In the genomic region with DNA sequence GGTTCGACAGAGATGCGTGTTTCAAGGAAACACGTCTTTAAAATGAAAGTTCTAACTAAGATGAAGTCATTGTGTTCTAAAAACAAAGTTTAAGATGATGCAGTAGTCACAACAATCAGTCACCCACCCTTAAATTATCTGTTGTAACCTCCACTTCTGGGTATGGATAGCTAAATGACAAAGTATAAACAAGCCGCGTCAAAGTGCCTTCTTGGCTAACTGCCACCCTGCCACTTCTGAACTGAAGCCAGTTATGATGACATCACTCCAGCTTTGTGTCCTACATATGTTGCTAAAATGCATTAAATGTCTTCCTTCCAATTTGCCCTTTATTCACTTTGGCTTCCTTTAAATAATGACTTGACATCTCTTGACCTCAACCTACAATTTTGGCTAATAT, we compare ENCODE assay signal across 17 mouse cellular contexts.
DNase-seq lines count a peak whose midpoint lies in the region; ATAC-seq and TF ChIP-seq lines count a peak whose summit lies in the region.
"Had no signal": no experiment of that assay in that cellular context is flagged by ENCODE, and none has a peak within 500 bp of the region (broad histone marks: within the 10 kb centered on the region; RNA-seq: fewer than 3 reads in every experiment).

No protein-coding gene starts in this region.

- H3K4me2 ChIP-seq in heart, postnatal 0 days (ENCODE audit: low read depth, low read length): peak overlapping the region; percentile 11
- no peak overlapping the region for H3K4me2 ChIP-seq in neural tube, embryonic 15.5 days
- H3K4me2 ChIP-seq: embryonic facial prominence, embryonic 15.5 days; limb, embryonic 15.5 days; neural tube, embryonic 12.5 days had no signal

- TF ChIP-seq CTCF in heart, postnatal 0 days (IDR thresholded peaks at IDR 0.05; ENCODE audit: low read depth): no peak

- TF ChIP-seq EP300 in heart, postnatal 0 days (IDR thresholded peaks at IDR 0.05; ENCODE audit: low read depth): no peak

- H3K9me3 ChIP-seq in heart, postnatal 0 days (replicated peaks; ENCODE audit: control insufficient read depth, low read length): no peaks in the 10 kb centered on the region
- H3K9me3 ChIP-seq in neural tube, embryonic 15.5 days (replicated peaks): no peaks in the 10 kb centered on the region
- H3K9me3 ChIP-seq: embryonic facial prominence, embryonic 15.5 days; forebrain, embryonic 10.5 days; limb, embryonic 15.5 days; neural tube, embryonic 12.5 days had no signal

- peak; percentile 19 to 36 for DNase-seq in cerebellum, postnatal 10 days
- no peak for DNase-seq in cerebellum, adult 18-20 months
- peak; percentile 9 for DNase-seq in heart, postnatal 0 days (ENCODE audit: low spot score)
- DNase-seq in heart, adult 9 months (ENCODE audit: low spot score in 2 of 2): no peak
- peak; percentile 49 for DNase-seq in lung, postnatal 10 days
- no peak for DNase-seq in lung, adult 18-20 months
- DNase-seq in adrenal gland, postnatal 25 days: peak; percentile 21
- DNase-seq: gastrocnemius, postnatal 10 days; heart, adult 2 months; kidney, adult 9 months; kidney, postnatal 4 days had no signal

- H3K4me1 ChIP-seq in heart, postnatal 0 days (ENCODE audit: control insufficient read depth, insufficient read depth): peaks cover 9% of the 10 kb centered on the region; the same call in 1 of the 2 replicates
- no peaks in the 10 kb centered on the region for H3K4me1 ChIP-seq in neural tube, embryonic 15.5 days
- H3K4me1 ChIP-seq: embryonic facial prominence, embryonic 15.5 days; forebrain, embryonic 10.5 days; limb, embryonic 15.5 days; neural tube, embryonic 12.5 days had no signal

- H3K36me3 ChIP-seq in heart, postnatal 0 days (replicated peaks; ENCODE audit: control insufficient read depth, insufficient read depth, low read length): no peaks in the 10 kb centered on the region
- no peaks in the 10 kb centered on the region for H3K36me3 ChIP-seq in neural tube, embryonic 15.5 days
- H3K36me3 ChIP-seq: embryonic facial prominence, embryonic 15.5 days; forebrain, embryonic 10.5 days; limb, embryonic 15.5 days; neural tube, embryonic 12.5 days had no signal

- H3K4me3 ChIP-seq in heart, postnatal 0 days (ENCODE audit: low read depth, low read length): peak overlapping the region; percentile 15
- no peak overlapping the region for H3K4me3 ChIP-seq in neural tube, embryonic 15.5 days (replicated peaks)
- H3K4me3 ChIP-seq: embryonic facial prominence, embryonic 15.5 days; forebrain, embryonic 10.5 days; heart, adult 2 months; limb, embryonic 15.5 days; neural tube, embryonic 12.5 days had no signal

- no peak for ATAC-seq in heart, postnatal 0 days (ENCODE audit: insufficient read depth, low read depth)
- no peak for ATAC-seq in neural tube, embryonic 15.5 days (ENCODE audit: low FRiP score)

- no peak overlapping the region for H3K9ac ChIP-seq in heart, postnatal 0 days (replicated peaks; ENCODE audit: low read depth, low read length)
- H3K9ac ChIP-seq in neural tube, embryonic 15.5 days (replicated peaks): no peak overlapping the region
- H3K9ac ChIP-seq: embryonic facial prominence, embryonic 15.5 days; limb, embryonic 15.5 days; neural tube, embryonic 12.5 days had no signal

- 32% methylated on average over 5 of the region's 5 CpGs for WGBS in heart, postnatal 0 days
- WGBS in neural tube, embryonic 15.5 days: 88% methylated on average over 5 of the region's 5 CpGs

- H3K27ac ChIP-seq in heart, postnatal 0 days (ENCODE audit: low read depth): no peak overlapping the region
- H3K27ac ChIP-seq in neural tube, embryonic 15.5 days (replicated peaks): no peak overlapping the region
- H3K27ac ChIP-seq: embryonic facial prominence, embryonic 15.5 days; forebrain, embryonic 10.5 days; heart, adult 2 months; limb, embryonic 15.5 days; neural tube, embryonic 12.5 days had no signal

- H3K27me3 ChIP-seq in heart, postnatal 0 days (ENCODE audit: control insufficient read depth, insufficient read depth, low read length): no peaks in the 10 kb centered on the region
- H3K27me3 ChIP-seq in neural tube, embryonic 15.5 days (replicated peaks): no peaks in the 10 kb centered on the region
- H3K27me3 ChIP-seq: CH12.LX; embryonic facial prominence, embryonic 15.5 days; limb, embryonic 15.5 days; neural tube, embryonic 12.5 days had no signal

Comparison
In these comparisons a context has a peak if more than half of its experiments do, and no peak if none do; other contexts are left out.
1. DNase-seq: peak in cerebellum, postnatal 10 days (2 of 2), heart, postnatal 0 days (single experiment), lung, postnatal 10 days (single experiment) and adrenal gland, postnatal 25 days (single experiment); none in cerebellum, adult 18-20 months (0 of 2), heart, adult 9 months (0 of 2) and lung, adult 18-20 months (0 of 2).